Mouse (Mus musculus) hindbrain, embryonic 12.5 days (tissue): ENCODE data around the gene Pars2. TPM values are rescaled to one million over a fixed set of nuclear protein-coding genes. Genes with fewer than 3 reads are reported as not detected.
A peak's percentile ranks its signal among the peaks of the same experiment; 100 is the strongest.

Source experiments
- ATAC-seq: fragments of 200-750 bp; cut with Nextera tagmentation; 2 replicates; pipeline ENCODE4 v1.8.0; 2017; ENCODE audit warnings: moderate TSS enrichment; ENCODE audit not compliant: low FRiP score
- H3K27ac ChIP-seq: fragments of 300-500 bp; sonication (generic); 2 replicates; pipeline ENCODE4 v1.5.1; 2016; ENCODE audit warnings: mild to moderate bottlenecking
- H3K27me3 ChIP-seq: fragments of 300-500 bp; sonication (generic); 2 replicates; pipeline ENCODE4 v1.6.1; 2016; ENCODE audit warnings: mild to moderate bottlenecking
- H3K36me3 ChIP-seq: fragments of 300-500 bp; sonication (generic); 2 replicates; pipeline ENCODE4 v1.6.1; 2016; ENCODE audit warnings: mild to moderate bottlenecking
- H3K4me1 ChIP-seq: fragments of 300-500 bp; sonication (generic); 2 replicates; pipeline ENCODE4 v1.6.1; 2016
- H3K4me2 ChIP-seq: fragments of 300-500 bp; sonication (generic); replicated peaks from 2 replicates; pipeline ENCODE4 v1.6.1; 2016; ENCODE audit warnings: mild to moderate bottlenecking
- H3K4me3 ChIP-seq: fragments of 300-500 bp; sonication (generic); 2 replicates; pipeline ENCODE4 v1.5.1; 2016; ENCODE audit warnings: mild to moderate bottlenecking
- H3K9ac ChIP-seq: fragments of 300-500 bp; sonication (generic); 2 replicates; pipeline ENCODE4 v1.6.1; 2016; ENCODE audit warnings: mild to moderate bottlenecking, moderate library complexity
- H3K9me3 ChIP-seq: fragments of 300-500 bp; sonication (generic); replicated peaks from 2 replicates; pipeline ENCODE4 v1.6.1; 2016; ENCODE audit warnings: mild to moderate bottlenecking
- WGBS: fragments of 180-500 bp; shearing (Covaris S2); methylation state at CpG from one replicate; pipeline ENCODE4 v1.1.7; 2016; 5-methylcytosine and 5-hydroxymethylcytosine counted together
- polyA plus RNA-seq: library from polyadenylated mRNA; unstranded; fragments of >200 nt; fragmentation: Nextera tagmentation; extraction: Ambion mirVana; gene quantifications from 2 replicates; pipeline ENCODE4 v1.2.1, GENCODE M21; 2016

The Pars2 gene
- polyA plus RNA-seq, 1 experiment from 2014 or later = 10.6 TPM

DNA sequence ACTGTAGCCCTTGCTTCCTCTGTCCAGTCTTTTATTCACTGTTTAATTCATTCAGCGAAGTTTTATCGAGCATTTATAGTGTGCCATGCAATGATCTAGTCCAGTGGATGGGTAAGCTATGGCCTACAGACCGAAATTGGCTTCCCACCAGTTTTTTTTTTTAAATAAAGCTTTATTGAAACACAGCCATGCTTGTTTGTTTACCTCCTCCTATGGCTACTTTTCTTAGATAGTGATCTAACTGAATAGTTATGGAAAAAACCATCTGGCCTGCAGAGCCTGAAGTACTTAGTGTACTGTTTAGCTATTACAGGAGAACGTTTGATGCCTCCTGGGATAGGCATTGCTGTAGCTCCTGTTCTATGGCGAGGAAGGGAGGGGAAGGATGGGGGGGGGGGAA lies 5.1 kb upstream of the Pars2 start:
- ATAC-seq = no peak
- Histone ChIP-seq H3K27ac (no peak overlapping the region), H3K9ac (no peak overlapping the region), H3K4me1 (peaks cover 8% of the 10 kb centered on the region), H3K27me3 (peaks cover 19% of the 10 kb centered on the region), H3K4me2 (no peak overlapping the region), H3K9me3 (no peaks in the 10 kb centered on the region), H3K36me3 (no peaks in the 10 kb centered on the region), H3K4me3 (no peak overlapping the region)
- 74% methylated on average over 5 of the region's 5 CpGs for WGBS

DNA sequence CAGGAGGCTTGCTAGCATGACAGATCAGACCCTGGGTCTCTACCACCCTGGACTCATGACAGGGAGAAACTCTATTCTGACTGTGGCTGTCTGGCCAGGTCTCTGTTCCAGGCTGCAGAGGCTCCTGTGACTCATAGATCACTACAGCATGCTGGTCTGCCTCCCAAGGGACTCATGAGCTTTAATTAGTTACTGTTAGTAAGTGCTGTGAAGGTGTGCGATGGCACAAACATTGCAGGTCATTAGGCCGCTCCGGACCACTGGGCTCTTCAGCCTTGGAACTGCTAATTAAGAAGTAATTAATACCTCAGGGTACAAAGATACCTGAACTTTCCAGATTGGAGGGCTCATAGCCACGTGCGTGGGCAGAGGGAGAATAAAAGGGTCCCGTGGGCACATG lies 3.7 kb upstream of the Pars2 start:
- WGBS = 82% methylated on average over 6 of the region's 6 CpGs

GRCm38 (mm10) chr4:106652546-106652945 lies 1.7 kb downstream of the Pars2 start:
- H3K4me1 ChIP-seq = peaks cover 8% of the 10 kb centered on the region
- peaks cover 12% of the 10 kb centered on the region for H3K27me3 ChIP-seq
- ATAC-seq = no peak
- H3K36me3 ChIP-seq = peaks cover 15% of the 10 kb centered on the region
- no peaks in the 10 kb centered on the region for H3K9me3 ChIP-seq
- no peak overlapping the region for H3K4me3 ChIP-seq
- no peak overlapping the region for H3K27ac ChIP-seq
- H3K4me2 ChIP-seq = no peak overlapping the region
- no peak overlapping the region for H3K9ac ChIP-seq
- 98% methylated on average over 3 of the region's 3 CpGs for WGBS

More for the DNA sequence above, 3.7 kb upstream of the Pars2 start:
- no peak overlapping the region for H3K9ac ChIP-seq
- no peak overlapping the region for H3K4me3 ChIP-seq
- H3K4me2 ChIP-seq = no peak overlapping the region
- H3K4me1 ChIP-seq = peaks cover 15% of the 10 kb centered on the region
- ATAC-seq = no peak
- no peaks in the 10 kb centered on the region for H3K9me3 ChIP-seq
- H3K36me3 ChIP-seq = no peaks in the 10 kb centered on the region
- no peak overlapping the region for H3K27ac ChIP-seq
- peaks cover 19% of the 10 kb centered on the region for H3K27me3 ChIP-seq

GRCm38 (mm10) chr4:106653051-106653450 lies 2.2 kb downstream of the Pars2 start:
- Histone ChIP-seq H3K9ac (no peak overlapping the region), H3K4me3 (no peak overlapping the region), H3K36me3 (peaks cover 20% of the 10 kb centered on the region), H3K4me2 (no peak overlapping the region), H3K27me3 (peaks cover 8% of the 10 kb centered on the region), H3K9me3 (no peaks in the 10 kb centered on the region), H3K4me1 (peaks cover 8% of the 10 kb centered on the region), H3K27ac (no peak overlapping the region)
- no peak for ATAC-seq
- 93% methylated on average over 15 of the region's 15 CpGs for WGBS

GRCm38 (mm10) chr4:106655681-106656080 lies 4.8 kb downstream of the Pars2 start:
- no peak overlapping the region for H3K9ac ChIP-seq
- no peak overlapping the region for H3K4me3 ChIP-seq
- H3K4me2 ChIP-seq = no peak overlapping the region
- ATAC-seq = no peak
- 93% methylated on average over 10 of the region's 10 CpGs for WGBS
- H3K27me3 ChIP-seq = no peaks in the 10 kb centered on the region
- peaks cover 44% of the 10 kb centered on the region for H3K36me3 ChIP-seq
- no peaks in the 10 kb centered on the region for H3K9me3 ChIP-seq
- H3K4me1 ChIP-seq = peaks cover 8% of the 10 kb centered on the region
- H3K27ac ChIP-seq = no peak overlapping the region

DNA sequence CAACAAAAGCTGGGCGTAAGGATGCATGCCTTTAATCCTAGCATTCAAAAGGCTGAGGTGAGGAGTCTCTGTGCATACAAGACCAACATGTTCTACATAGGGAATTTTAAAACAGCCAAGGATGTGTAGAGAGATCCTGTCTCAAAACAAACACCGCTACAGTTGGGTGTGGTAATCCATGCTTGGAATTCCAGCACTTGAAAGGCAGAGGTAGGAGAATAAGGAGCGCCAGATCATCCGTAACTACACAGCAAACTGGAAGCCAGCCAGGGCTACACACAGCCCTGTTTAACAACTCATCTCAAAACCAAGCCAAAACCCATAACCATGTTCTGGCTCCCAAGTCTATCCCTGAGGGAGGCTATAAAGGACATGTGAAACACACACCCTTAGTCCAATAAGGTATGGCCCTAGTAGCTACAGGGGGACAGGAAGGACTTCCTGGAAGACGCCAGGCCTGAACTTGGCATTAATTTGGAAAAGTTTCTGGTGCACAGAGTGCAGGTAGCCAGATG lies 13.1 kb downstream of the Pars2 start:
- H3K27me3 ChIP-seq = no peaks in the 10 kb centered on the region
- peaks cover 95% of the 10 kb centered on the region for H3K36me3 ChIP-seq
- H3K4me1 ChIP-seq = no peaks in the 10 kb centered on the region
- WGBS = 96% methylated on average over 5 of the region's 5 CpGs
- H3K4me3 ChIP-seq = no peak overlapping the region
- no peak overlapping the region for H3K27ac ChIP-seq
- no peak overlapping the region for H3K4me2 ChIP-seq
- H3K9ac ChIP-seq = no peak overlapping the region
- H3K9me3 ChIP-seq = no peaks in the 10 kb centered on the region
- no peak for ATAC-seq

DNA sequence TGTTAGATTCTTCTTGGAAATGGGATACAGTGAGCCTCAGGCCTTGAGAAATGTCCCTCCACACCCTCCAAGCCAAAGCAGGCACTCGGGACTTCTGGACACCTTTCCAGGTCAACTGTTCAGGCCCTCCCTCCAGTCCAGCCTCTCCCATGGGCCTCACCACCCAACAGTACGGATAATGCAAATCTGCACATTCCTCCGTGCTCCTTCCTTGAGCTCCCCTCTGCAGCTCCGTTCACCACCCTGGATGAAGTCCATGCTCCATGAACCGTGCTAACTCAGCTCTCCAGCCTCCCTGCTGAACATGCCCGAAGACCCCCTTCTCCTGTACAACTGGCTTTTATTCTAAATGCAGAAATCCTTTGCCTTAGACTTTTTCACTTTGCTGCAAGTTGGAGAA lies 13.8 kb downstream of the Pars2 start:
- Histone ChIP-seq H3K4me3 (no peak overlapping the region), H3K4me1 (no peaks in the 10 kb centered on the region), H3K36me3 (peaks cover 94% of the 10 kb centered on the region), H3K9ac (no peak overlapping the region), H3K27ac (no peak overlapping the region), H3K9me3 (no peaks in the 10 kb centered on the region), H3K27me3 (no peaks in the 10 kb centered on the region), H3K4me2 (no peak overlapping the region)
- no peak for ATAC-seq
- 91% methylated on average over 6 of the region's 6 CpGs for WGBS

- Histone ChIP-seq H3K27me3 (no peaks in the 10 kb centered on the region), H3K27ac (no peak overlapping the region)
- ATAC-seq = no peak
Observed at GRCm38 (mm10) chr4:106665269-106665668, 14.4 kb downstream of the Pars2 start.

GRCm38 (mm10) chr4:106665673-106666072 lies 14.8 kb downstream of the Pars2 start:
- no peak overlapping the region for H3K4me2 ChIP-seq
- 94% methylated on average over 10 of the region's 10 CpGs for WGBS
- ATAC-seq = no peak
- H3K27ac ChIP-seq = no peak overlapping the region
- H3K36me3 ChIP-seq = peaks cover 94% of the 10 kb centered on the region
- no peak overlapping the region for H3K4me3 ChIP-seq
- H3K9ac ChIP-seq = no peak overlapping the region
- no peaks in the 10 kb centered on the region for H3K27me3 ChIP-seq
- no peaks in the 10 kb centered on the region for H3K9me3 ChIP-seq
- H3K4me1 ChIP-seq = no peaks in the 10 kb centered on the region

More at GRCm38 (mm10) chr4:106665269-106665668, 14.4 kb downstream of the Pars2 start:
- Histone ChIP-seq H3K36me3 (peaks cover 94% of the 10 kb centered on the region), H3K4me2 (no peak overlapping the region), H3K9me3 (no peaks in the 10 kb centered on the region), H3K9ac (no peak overlapping the region), H3K4me3 (no peak overlapping the region), H3K4me1 (no peaks in the 10 kb centered on the region)
- WGBS = 100% methylated on average over 2 of the region's 2 CpGs

DNA sequence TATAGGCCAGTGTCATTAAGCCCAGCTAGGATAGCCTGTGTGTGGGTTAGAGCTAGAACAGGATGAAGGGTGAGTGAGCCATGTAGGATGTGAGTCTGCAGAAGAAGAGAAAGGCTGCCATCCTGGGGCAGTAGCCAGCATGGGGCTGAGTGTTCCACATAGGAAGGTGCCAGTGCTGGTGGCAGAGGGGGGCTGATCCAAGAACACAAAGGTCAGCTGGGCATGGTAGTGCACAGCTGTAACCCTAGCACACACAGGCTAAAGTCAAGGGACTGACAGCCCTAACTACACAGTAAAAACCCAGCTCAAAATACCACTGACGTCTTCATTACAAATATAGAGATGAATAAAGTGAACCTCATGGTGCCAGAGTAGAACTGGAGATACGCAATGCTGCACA lies 15.7 kb downstream of the Pars2 start:
- no peak overlapping the region for H3K4me3 ChIP-seq
- H3K9ac ChIP-seq = no peak overlapping the region
- no peaks in the 10 kb centered on the region for H3K4me1 ChIP-seq
- H3K4me2 ChIP-seq = no peak overlapping the region
- WGBS = 87% methylated on average over 2 of the region's 2 CpGs
- H3K27ac ChIP-seq = no peak overlapping the region
- peaks cover 93% of the 10 kb centered on the region for H3K36me3 ChIP-seq
- no peaks in the 10 kb centered on the region for H3K9me3 ChIP-seq
- ATAC-seq = no peak
- no peaks in the 10 kb centered on the region for H3K27me3 ChIP-seq

- 93% methylated on average over 5 of the region's 5 CpGs for WGBS
- Histone ChIP-seq H3K9me3 (no peaks in the 10 kb centered on the region), H3K27ac (no peak overlapping the region), H3K9ac (no peak overlapping the region), H3K4me3 (no peak overlapping the region), H3K4me1 (peaks cover 9% of the 10 kb centered on the region), H3K36me3 (peaks cover 47% of the 10 kb centered on the region), H3K27me3 (no peaks in the 10 kb centered on the region), H3K4me2 (no peak overlapping the region)
- no peak for ATAC-seq
Observed at GRCm38 (mm10) chr4:106676749-106677148, 25.9 kb downstream of the Pars2 start.

DNA sequence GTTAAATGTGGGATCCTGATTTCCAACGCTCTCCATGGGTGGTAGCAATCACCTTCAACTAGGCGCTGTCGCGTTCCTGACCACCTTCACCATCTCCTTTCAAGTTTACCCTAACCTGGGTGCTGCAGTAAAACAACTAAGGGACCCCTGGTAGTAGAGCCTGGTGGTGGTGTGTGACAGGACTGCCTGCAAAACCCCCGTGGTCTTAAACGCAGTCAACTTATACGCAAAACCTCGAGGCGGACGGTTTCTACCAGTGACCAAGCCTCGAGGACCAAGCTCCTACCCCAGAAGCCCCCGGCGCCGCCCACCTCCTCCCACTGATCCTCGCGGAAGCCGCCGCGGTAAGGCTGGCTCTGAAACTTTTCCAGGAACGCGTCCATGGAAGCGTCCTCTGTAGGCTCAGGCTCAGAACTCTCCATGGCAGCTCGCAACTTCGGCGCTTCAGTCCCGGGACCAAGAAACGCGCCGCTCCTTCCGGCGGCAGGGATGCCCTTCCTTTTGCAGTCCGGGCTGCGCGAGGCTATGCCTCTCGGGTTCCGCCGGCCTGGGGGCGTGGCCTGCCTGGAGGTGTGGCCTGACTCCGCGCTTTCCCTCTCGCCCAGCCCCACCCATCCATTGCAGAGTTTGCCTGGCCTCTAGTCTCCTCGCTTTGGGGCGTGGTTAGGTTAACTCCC lies 27.7 kb downstream of the Pars2 start, which contains the start of gene Ttc4:
Gene Ttc4, minus strand, starts transcription at position 503 of the 677 bp plus-strand sequence.
- Histone ChIP-seq H3K4me3 (peak within 1 kb of the TSS; percentile 72), H3K9ac (peak within 1 kb of the TSS; percentile 78), H3K9me3 (no peaks in the 10 kb centered on the region), H3K4me1 (peaks cover 9% of the 10 kb centered on the region), H3K36me3 (peaks cover 29% of the 10 kb centered on the region), H3K27me3 (no peaks in the 10 kb centered on the region), H3K27ac (no peak within 1 kb of the TSS), H3K4me2 (peak within 1 kb of the TSS; percentile 87)
- WGBS = under 1% methylated on average over 43 of the region's 43 CpGs
- peak; percentile 95 for ATAC-seq

- Histone ChIP-seq H3K4me2 (peak overlapping the region; percentile 87), H3K4me1 (peaks cover 9% of the 10 kb centered on the region), H3K9ac (no peak overlapping the region), H3K9me3 (no peaks in the 10 kb centered on the region), H3K27me3 (no peaks in the 10 kb centered on the region), H3K36me3 (peaks cover 24% of the 10 kb centered on the region), H3K4me3 (peak overlapping the region; percentile 72), H3K27ac (no peak overlapping the region)
- WGBS = 43% methylated on average over 3 of the region's 3 CpGs
- peak; percentile 59 for ATAC-seq
Observed at GRCm38 (mm10) chr4:106679152-106679551, 28.3 kb downstream of the Pars2 start.
